Mouse (Mus musculus): ENCODE measurements around the gene Lgals7. TPM values are rescaled to one million over a fixed set of nuclear protein-coding genes. Genes with fewer than 3 reads are reported as not detected.
A peak's percentile ranks its signal among the peaks of the same experiment; 100 is the strongest.

Lgals7 gene
- polyA plus RNA-seq, 1 experiment from 2014 or later = 5.3 TPM

DNA sequence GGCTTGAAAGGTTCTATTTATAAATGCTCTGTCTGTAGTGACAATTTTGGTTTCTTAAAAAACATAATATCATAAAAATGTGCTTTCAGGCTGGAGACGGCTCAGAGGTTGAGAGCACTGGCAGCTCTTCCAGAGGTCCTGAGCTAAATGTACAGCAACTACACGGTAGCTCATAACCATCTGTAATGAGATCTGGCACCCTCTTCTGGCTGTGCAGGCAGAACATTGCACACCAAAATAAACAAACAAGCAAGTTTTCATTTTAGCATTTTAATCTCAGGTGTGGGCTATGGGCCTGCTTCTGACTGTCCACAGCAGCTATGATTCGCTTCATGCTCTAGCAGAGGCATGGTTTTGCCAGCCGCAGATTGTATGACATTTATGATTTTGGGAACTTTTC lies 36.3 kb downstream of the Lgals7 start:
- no peak overlapping the region for H3K4me3 ChIP-seq (ENCODE audit: low read length)
- H3K4me1 ChIP-seq (ENCODE audit: control insufficient read depth, insufficient read depth, low read depth, low read length) = no peaks in the 10 kb centered on the region
- no peak overlapping the region for H3K27ac ChIP-seq (ENCODE audit: low read depth, low read length)
- peaks cover 75% of the 10 kb centered on the region for H3K36me3 ChIP-seq (ENCODE audit: control insufficient read depth, insufficient read depth, low read length)
- no peak for ATAC-seq
- no peaks in the 10 kb centered on the region for H3K27me3 ChIP-seq (replicated peaks; ENCODE audit: control insufficient read depth, insufficient read depth, low read length)
- H3K4me2 ChIP-seq (ENCODE audit: low read length) = no peak overlapping the region
- no peaks in the 10 kb centered on the region for H3K9me3 ChIP-seq (ENCODE audit: control insufficient read depth, low read length)
- no peak overlapping the region for H3K9ac ChIP-seq (ENCODE audit: low read depth, low read length)
- 83% methylated on average over 4 of the region's 4 CpGs for WGBS

DNA sequence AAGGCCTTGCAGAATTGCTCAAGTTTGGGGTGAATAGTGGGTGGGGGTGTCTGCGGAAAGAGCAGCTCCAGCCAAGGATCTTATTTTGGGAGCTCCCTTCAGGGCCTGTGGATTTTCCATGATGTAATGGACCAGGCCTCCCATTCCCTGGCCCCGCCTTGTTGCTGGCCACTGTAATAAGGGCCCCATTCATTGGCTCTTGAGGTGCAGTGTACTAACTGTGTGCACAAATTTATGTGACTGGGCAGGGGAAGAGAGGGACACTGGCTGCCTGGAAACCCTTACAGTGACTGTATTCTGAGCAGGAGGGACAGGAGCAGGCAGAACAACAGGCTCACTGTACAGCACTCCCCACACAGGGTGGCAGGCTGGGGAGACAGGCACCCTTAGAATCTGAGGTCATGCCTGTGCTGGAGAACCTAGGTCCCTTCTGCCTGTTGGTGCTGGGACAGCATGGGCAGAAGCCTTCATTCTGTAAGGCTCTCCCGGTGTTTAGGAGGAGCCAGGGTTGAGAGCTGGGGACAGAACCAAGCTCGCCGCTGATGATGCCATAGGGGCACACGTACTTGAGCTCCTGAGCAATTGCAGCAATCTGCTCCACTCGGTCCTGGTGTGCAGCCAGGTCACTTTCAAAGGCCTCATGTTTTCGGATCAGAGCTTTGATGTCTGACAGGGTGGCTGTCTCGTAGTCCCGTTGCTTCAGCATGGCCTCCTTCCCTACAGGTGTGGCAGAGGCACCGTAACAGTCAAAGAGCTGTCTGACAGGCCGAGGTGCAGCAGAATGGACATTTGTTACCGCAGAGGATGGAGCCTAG lies 37.9 kb downstream of the Lgals7 start:
- Histone ChIP-seq H3K4me2 (ENCODE audit: low read length) (no peak overlapping the region), H3K27ac (ENCODE audit: low read depth, low read length) (peak overlapping the region; percentile 35; the same call in 1 of the 2 replicates), H3K9ac (ENCODE audit: low read depth, low read length) (no peak overlapping the region), H3K4me3 (ENCODE audit: low read length) (no peak overlapping the region), H3K4me1 (ENCODE audit: control insufficient read depth, insufficient read depth, low read depth, low read length) (no peaks in the 10 kb centered on the region), H3K27me3 (replicated peaks; ENCODE audit: control insufficient read depth, insufficient read depth, low read length) (no peaks in the 10 kb centered on the region), H3K36me3 (ENCODE audit: control insufficient read depth, insufficient read depth, low read length) (peaks cover 75% of the 10 kb centered on the region), H3K9me3 (ENCODE audit: control insufficient read depth, low read length) (no peaks in the 10 kb centered on the region)
- peak; percentile 70; the same call in 1 of the 2 replicates for ATAC-seq
- 94% methylated on average over 13 of the region's 13 CpGs for WGBS

DNA sequence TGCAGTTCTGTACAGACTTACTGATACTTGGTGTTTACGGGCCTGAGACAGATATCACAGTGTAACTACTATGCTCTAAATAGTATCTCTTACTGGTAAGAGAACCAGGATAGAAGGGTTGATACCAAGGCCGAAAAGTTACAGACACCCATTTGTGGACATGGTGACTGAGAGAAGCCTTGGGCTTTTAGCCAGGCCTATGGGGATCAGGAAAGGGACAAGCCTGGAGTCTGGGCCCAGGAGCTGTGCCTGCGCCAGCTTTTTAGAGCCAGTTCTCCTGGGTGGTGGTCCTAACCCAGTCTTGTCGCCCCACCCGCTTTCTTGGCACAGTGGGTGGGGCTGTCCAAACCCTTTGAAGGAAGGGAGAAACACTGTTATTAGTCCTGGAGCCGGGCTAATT lies 38.5 kb downstream of the Lgals7 start:
- Histone ChIP-seq H3K9ac (ENCODE audit: low read depth, low read length) (no peak overlapping the region), H3K4me3 (ENCODE audit: low read length) (no peak overlapping the region), H3K4me2 (ENCODE audit: low read length) (no peak overlapping the region), H3K27ac (ENCODE audit: low read depth, low read length) (no peak overlapping the region), H3K4me1 (ENCODE audit: control insufficient read depth, insufficient read depth, low read depth, low read length) (no peaks in the 10 kb centered on the region), H3K27me3 (replicated peaks; ENCODE audit: control insufficient read depth, insufficient read depth, low read length) (no peaks in the 10 kb centered on the region), H3K9me3 (ENCODE audit: control insufficient read depth, low read length) (no peaks in the 10 kb centered on the region), H3K36me3 (ENCODE audit: control insufficient read depth, insufficient read depth, low read length) (peaks cover 79% of the 10 kb centered on the region)
- WGBS = 95% methylated on average over 6 of the region's 6 CpGs
- ATAC-seq = no peak

DNA sequence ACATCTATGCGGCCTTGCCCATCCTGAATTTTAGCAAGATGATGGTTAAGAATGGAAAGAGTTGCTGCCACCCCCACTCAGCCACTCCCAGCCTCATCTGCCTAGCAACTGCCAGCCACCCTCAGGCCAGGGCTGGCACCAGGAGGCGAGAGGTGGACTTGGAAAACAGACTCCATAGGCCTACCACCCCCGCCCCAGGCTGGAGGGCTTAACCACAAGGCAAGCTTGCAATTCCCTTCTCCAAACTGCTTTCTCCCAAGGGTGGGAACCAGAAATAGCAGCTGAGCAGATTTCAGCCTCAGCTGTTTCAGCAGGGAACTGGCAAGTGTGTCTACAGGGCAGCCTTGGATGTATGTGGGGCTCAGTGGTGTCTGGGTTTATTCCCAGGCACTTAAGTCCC lies 39.2 kb downstream of the Lgals7 start:
- 79% methylated on average over 3 of the region's 3 CpGs for WGBS
- H3K9ac ChIP-seq (ENCODE audit: low read depth, low read length) = no peak overlapping the region
- no peak for ATAC-seq
- peaks cover 77% of the 10 kb centered on the region for H3K36me3 ChIP-seq (ENCODE audit: control insufficient read depth, insufficient read depth, low read length)
- no peaks in the 10 kb centered on the region for H3K4me1 ChIP-seq (ENCODE audit: control insufficient read depth, insufficient read depth, low read depth, low read length)
- no peaks in the 10 kb centered on the region for H3K9me3 ChIP-seq (ENCODE audit: control insufficient read depth, low read length)
- H3K4me3 ChIP-seq (ENCODE audit: low read length) = no peak overlapping the region
- no peak overlapping the region for H3K27ac ChIP-seq (ENCODE audit: low read depth, low read length)
- H3K27me3 ChIP-seq (replicated peaks; ENCODE audit: control insufficient read depth, insufficient read depth, low read length) = no peaks in the 10 kb centered on the region
- H3K4me2 ChIP-seq (ENCODE audit: low read length) = no peak overlapping the region

DNA sequence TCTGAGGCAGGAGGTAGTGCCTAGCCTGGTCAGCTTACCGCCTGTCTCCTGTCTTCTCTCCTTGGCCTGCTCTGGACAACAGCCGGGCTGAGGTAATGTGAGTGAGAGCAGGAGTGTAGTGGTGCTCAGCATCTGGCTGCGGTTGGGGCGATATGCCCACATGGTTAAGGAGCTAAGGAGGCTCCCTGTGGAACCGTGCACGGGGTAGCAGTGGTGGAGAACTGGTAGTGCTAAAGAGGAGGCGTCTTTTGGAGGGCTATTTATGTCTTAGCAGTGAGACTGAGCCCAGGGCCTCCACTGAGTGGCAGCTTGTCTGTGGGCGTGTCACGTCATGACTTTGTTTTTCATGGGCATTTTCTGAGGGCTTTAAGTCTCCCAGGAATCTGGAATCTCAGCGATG lies 40.1 kb downstream of the Lgals7 start:
- whole genome bisulfite sequencing = 85% methylated on average over 10 of the region's 10 CpGs
- no peak for ATAC-seq
- Histone ChIP-seq H3K9me3 (ENCODE audit: control insufficient read depth, low read length) (no peaks in the 10 kb centered on the region), H3K4me2 (ENCODE audit: low read length) (no peak overlapping the region), H3K27ac (ENCODE audit: low read depth, low read length) (no peak overlapping the region), H3K4me3 (ENCODE audit: low read length) (no peak overlapping the region), H3K27me3 (replicated peaks; ENCODE audit: control insufficient read depth, insufficient read depth, low read length) (no peaks in the 10 kb centered on the region), H3K4me1 (ENCODE audit: control insufficient read depth, insufficient read depth, low read depth, low read length) (no peaks in the 10 kb centered on the region), H3K36me3 (ENCODE audit: control insufficient read depth, insufficient read depth, low read length) (peaks cover 68% of the 10 kb centered on the region), H3K9ac (ENCODE audit: low read depth, low read length) (no peak overlapping the region)

DNA sequence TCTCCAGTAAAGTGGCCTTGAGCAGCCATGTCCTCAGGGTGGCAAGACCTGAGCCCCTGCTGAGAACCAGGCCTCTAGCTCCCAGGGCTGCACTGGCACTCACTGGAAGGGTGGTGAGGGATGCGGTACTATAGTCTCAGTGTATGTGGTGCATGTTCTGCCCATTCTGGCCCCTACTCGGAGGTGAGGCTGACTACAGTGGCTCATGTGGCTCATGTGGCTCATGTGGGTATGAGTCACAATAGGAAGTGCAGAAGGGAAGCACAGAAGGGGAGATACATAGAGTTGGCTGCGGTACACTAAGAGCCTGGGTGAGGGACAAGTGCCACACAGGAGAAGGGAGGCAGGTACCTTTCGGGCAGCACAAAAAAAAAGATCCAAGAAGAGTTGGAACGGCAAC lies 43.5 kb downstream of the Lgals7 start:
- Histone ChIP-seq H3K4me1 (ENCODE audit: control insufficient read depth, insufficient read depth, low read depth, low read length) (no peaks in the 10 kb centered on the region), H3K9ac (ENCODE audit: low read depth, low read length) (no peak overlapping the region), H3K36me3 (ENCODE audit: control insufficient read depth, insufficient read depth, low read length) (peaks cover 72% of the 10 kb centered on the region), H3K4me2 (ENCODE audit: low read length) (no peak overlapping the region), H3K27ac (ENCODE audit: low read depth, low read length) (no peak overlapping the region), H3K9me3 (ENCODE audit: control insufficient read depth, low read length) (no peaks in the 10 kb centered on the region), H3K4me3 (ENCODE audit: low read length) (no peak overlapping the region), H3K27me3 (replicated peaks; ENCODE audit: control insufficient read depth, insufficient read depth, low read length) (no peaks in the 10 kb centered on the region)
- 94% methylated on average over 5 of the region's 5 CpGs for WGBS
- no peak for ATAC-seq

DNA sequence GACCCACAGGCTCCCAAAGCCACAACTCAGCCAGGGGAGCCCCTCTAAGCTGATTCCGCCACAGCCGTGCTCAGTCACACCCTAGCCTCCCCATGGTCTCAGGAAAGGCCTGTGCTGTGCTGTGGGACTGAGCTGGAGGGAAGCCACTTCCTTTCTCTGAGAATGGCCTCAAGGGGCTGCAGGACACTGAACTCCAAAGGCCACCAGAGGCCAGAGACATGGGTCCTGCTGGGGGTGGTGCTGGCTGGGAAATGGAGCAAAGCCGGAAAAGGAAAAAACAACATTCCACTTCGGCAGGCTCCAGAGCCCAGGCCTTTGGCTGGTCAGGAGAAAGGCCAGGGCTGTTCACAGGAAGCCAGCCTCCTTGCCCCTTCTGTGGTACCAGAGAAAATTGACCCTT lies 48.0 kb downstream of the Lgals7 start:
- H3K4me3 ChIP-seq (ENCODE audit: low read length) = no peak overlapping the region
- no peak overlapping the region for H3K4me2 ChIP-seq (ENCODE audit: low read length)
- H3K27ac ChIP-seq (ENCODE audit: low read depth, low read length) = no peak overlapping the region
- H3K9me3 ChIP-seq (ENCODE audit: control insufficient read depth, low read length) = no peaks in the 10 kb centered on the region
- H3K9ac ChIP-seq (ENCODE audit: low read depth, low read length) = no peak overlapping the region
- 0 out of 2 replicates have a peak, but pooled peaks have one; percentile 20 for ATAC-seq
- H3K27me3 ChIP-seq (replicated peaks; ENCODE audit: control insufficient read depth, insufficient read depth, low read length) = no peaks in the 10 kb centered on the region
- H3K36me3 ChIP-seq (ENCODE audit: control insufficient read depth, insufficient read depth, low read length) = peaks cover 47% of the 10 kb centered on the region
- WGBS = 76% methylated on average over 4 of the region's 4 CpGs
- no peaks in the 10 kb centered on the region for H3K4me1 ChIP-seq (ENCODE audit: control insufficient read depth, insufficient read depth, low read depth, low read length)

DNA sequence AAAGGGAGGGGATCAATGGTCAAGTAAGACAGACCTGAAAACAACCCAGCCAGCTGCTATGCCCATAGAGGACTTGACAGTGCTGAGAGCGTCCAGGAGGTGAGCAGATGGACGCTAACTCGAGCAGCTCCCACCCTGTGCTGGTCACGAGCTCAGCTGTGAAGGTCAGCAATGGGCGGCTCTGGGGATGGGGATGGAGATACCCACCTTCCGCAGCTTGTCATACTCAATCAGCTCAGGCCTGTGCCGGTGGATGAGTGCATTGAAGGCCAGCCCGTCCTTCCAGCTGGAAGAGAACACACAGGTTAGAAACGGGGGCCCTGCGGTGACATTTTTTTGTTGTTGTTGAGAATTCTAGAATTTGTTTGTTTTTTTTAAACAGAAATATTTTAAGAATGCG lies 49.5 kb downstream of the Lgals7 start:
- Histone ChIP-seq H3K36me3 (ENCODE audit: control insufficient read depth, insufficient read depth, low read length) (peaks cover 40% of the 10 kb centered on the region), H3K4me3 (ENCODE audit: low read length) (no peak overlapping the region), H3K27me3 (replicated peaks; ENCODE audit: control insufficient read depth, insufficient read depth, low read length) (no peaks in the 10 kb centered on the region), H3K9me3 (ENCODE audit: control insufficient read depth, low read length) (no peaks in the 10 kb centered on the region), H3K4me1 (ENCODE audit: control insufficient read depth, insufficient read depth, low read depth, low read length) (peaks cover 7% of the 10 kb centered on the region), H3K4me2 (ENCODE audit: low read length) (no peak overlapping the region), H3K27ac (ENCODE audit: low read depth, low read length) (no peak overlapping the region), H3K9ac (ENCODE audit: low read depth, low read length) (no peak overlapping the region)
- ATAC-seq = no peak
- WGBS = 85% methylated on average over 11 of the region's 11 CpGs
